Mouse (Mus musculus) embryonic fibroblast, embryonic 13.5 days (primary cell): ENCODE measurements around the gene Slc2a8. TPM values are rescaled to one million over a fixed set of nuclear protein-coding genes. Genes with fewer than 3 reads are reported as not detected.

ENCODE experiments used
- H3K27ac ChIP-seq: 2 replicates; pipeline ENCODE4 v1.5.1; 2012; ENCODE audit warnings: low read length, control low read depth, inconsistent platforms; ENCODE audit not compliant: insufficient read depth
- H3K4me1 ChIP-seq: 2 replicates; pipeline ENCODE4 v1.6.1; 2011; ENCODE audit warnings: low read length; ENCODE audit not compliant: control insufficient read depth, insufficient read depth
- H3K4me3 ChIP-seq: 2 replicates; pipeline ENCODE4 v1.5.1; 2011; ENCODE audit warnings: mild to moderate bottlenecking, control low read depth, low read length; ENCODE audit not compliant: insufficient read depth
- CTCF ChIP-seq: IDR thresholded peaks from 2 replicates; pipeline ENCODE4 v1.5.1; 2011; ENCODE audit warnings: mild to moderate bottlenecking, control low read depth, low read length, moderate library complexity, borderline replicate concordance; ENCODE audit not compliant: insufficient read depth
- POLR2A ChIP-seq: IDR thresholded peaks from 2 replicates; pipeline ENCODE4 v1.6.1; 2011; ENCODE audit warnings: low read depth, mild to moderate bottlenecking, control low read depth, low read length, moderate library complexity
- polyA plus RNA-seq: library from polyadenylated mRNA; stranded (reverse); fragments of >200 nt; gene quantifications from 2 replicates; pipeline ENCODE4 v1.2.4, GENCODE M21; 2011; ENCODE audit warnings: low read depth; ENCODE audit not compliant: missing spikeins, insufficient read length

The Slc2a8 gene
- polyA plus RNA-seq, 1 experiment, result 5.9 TPM

DNA sequence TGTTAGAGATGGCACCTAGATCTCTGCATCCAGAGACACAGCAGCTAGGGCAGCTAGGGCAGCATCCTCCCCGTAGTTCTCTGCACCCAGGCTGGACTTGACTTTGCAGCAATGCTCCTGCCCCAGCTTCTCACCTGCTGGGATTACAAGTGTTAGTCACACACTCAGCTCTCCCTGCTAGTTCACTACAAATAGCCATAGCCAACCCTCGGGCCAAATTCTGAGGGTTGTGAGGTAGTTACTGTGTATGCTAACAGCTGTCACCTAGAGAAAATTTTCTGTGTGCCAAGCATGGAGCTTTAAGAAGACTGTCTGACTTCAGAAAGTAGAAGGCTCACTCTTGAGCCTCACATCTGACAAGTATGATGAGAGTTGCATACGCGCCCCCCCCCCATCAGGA, 15.9 kb upstream of the Slc2a8 start:
- H3K4me3 ChIP-seq, result no peak overlapping the region

DNA sequence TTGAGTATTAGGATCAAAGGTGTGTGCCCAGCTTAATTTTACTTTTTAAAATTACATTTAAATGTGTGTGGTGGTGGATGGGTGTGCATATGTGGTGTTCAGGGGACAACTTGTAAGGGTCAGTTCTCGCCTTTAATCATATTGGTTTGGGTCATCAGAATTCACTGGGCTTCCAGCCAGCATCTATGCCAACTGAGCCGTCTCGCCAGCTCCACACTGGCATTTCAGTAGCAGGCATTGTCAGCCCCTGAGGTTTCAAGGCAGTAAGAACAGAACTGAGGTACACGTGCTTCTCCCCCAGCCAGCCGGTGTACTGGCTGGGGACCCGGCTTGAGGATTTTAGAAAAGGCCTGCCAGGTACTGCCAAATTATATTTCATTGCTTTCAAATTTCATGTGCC, 15.2 kb upstream of the Slc2a8 start:
- TF ChIP-seq CTCF (no peak), POLR2A (no peak)
- no peak overlapping the region for H3K27ac ChIP-seq
- no peaks in the 10 kb centered on the region for H3K4me1 ChIP-seq
- no peak overlapping the region for H3K4me3 ChIP-seq

More for the DNA sequence above, 15.9 kb upstream of the Slc2a8 start:
- Histone ChIP-seq H3K27ac (no peak overlapping the region), H3K4me1 (no peaks in the 10 kb centered on the region)
- TF ChIP-seq CTCF, result no peak

DNA sequence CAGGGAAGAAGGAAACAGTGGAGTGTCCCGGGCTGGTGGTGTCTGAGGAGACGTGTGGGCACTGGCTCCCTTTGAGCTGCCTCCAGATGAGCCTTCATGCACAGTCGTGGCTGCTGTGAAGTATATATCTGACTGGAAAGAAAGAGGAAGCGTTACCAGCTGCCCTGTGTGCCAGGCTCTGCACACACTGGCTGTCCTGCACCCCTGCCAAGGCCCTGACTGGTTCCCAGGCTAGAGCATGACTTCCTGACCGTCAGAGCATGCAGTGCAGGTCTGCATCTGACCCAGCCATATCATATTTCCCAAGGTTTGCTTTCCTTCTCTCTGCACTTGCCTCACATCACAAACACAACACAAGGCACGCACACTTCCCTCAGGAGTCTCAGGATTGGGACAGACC, 10.2 kb upstream of the Slc2a8 start:
- Histone ChIP-seq H3K27ac (no peak overlapping the region), H3K4me1 (no peaks in the 10 kb centered on the region), H3K4me3 (no peak overlapping the region)
- TF ChIP-seq POLR2A, result no peak
- TF ChIP-seq CTCF, result no peak

DNA sequence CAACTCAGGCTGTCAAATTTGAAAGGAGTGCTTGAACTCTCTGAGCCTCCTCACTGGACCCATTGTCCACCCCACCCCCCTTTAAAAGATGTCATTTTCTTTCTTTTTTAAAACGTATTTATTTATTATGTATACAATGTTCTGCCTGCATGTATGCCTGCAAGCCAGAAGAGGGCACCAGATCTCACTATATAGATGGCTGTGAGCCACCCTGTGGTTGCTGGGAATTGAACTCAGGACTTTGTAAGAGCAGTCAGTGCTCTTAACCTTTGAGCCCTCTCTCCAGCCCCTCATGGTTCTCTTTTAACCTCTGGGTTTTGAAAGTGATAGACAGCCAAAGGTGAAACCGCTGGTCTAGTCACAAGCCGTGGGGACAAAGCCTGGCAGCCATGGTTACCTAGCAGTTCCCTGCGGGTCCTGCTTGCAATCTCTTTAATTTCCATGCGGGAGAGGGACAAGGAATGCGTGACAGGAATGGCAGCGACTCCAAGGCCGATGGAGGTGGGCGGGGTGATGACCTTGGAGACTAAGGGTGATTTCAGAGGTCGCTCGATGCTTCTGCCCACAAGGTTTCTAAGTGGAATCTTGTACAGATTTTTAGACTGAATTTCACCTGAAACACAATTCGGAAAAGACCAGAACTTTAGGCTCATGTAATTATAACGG, 8.4 kb upstream of the Slc2a8 start:
- H3K4me1 ChIP-seq, result no peaks in the 10 kb centered on the region
- TF ChIP-seq CTCF, result no peak; the same call in 1 of the 2 replicates
- TF ChIP-seq POLR2A, result no peak
- H3K27ac ChIP-seq, result no peak overlapping the region
- H3K4me3 ChIP-seq, result no peak overlapping the region

DNA sequence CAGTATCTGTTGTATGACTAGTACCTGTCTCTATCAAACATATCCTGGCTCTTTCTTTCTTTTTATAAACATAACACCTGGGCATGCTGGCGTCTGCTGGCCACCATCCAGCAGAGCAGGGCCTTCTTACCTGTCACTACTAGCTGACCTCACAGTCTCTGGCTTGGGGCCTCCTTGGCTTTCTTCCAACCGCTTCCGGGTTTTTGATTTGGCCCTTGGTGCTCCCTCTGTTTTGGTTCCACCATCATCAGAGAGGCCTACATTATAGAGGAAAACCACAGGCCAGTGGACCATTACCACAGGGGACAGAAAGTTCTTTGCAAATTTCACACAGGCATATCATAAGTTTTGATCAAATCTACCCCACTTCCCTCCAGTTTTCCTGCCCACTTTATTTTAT, 7.5 kb upstream of the Slc2a8 start:
- TF ChIP-seq POLR2A (no peak), CTCF (no peak)
- Histone ChIP-seq H3K4me1 (no peaks in the 10 kb centered on the region), H3K4me3 (no peak overlapping the region), H3K27ac (no peak overlapping the region)

DNA sequence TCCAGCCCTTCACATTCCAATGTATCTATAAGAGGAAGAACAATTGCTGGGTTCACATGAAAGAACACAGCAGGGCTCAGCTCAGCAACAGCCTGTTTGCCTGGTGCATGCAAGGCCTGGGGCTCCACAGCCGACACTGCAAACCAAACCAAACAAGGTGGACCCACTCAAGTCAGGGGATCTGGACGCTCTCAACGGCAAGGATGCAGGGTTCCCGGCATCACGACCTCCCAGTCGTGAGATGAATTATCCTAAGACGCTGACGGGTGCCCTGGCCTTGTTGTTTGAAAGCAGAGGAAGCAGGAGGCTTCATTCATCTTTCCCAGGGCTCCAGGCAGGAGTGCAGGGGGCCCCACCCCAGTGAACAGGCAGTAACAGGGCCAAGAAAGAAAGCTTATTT, 4.0 kb upstream of the Slc2a8 start:
- Histone ChIP-seq H3K27ac (no peak overlapping the region), H3K4me3 (no peak overlapping the region), H3K4me1 (no peaks in the 10 kb centered on the region)
- no peak for TF ChIP-seq POLR2A
- TF ChIP-seq CTCF, result no peak

DNA sequence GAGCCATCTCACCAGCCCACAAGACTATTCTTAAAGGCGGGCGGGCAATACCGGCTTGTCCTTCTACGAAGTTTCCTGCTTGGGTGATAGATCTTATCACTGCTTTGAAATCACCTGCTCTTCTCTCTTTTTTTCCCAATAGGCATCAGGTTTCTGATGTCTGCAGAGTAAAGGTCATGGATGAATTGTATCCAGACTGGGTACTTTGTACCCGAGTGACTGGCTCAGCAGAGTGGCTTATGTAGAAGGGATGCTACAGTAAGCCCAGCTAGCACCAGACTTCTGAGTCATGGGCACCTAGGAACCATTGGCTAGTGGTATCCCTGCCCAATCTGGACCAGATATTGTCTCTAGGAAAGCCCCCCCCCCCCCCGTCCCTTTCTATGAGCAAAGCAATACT, 1.7 kb upstream of the Slc2a8 start:
- no peak overlapping the region for H3K4me3 ChIP-seq
- no peaks in the 10 kb centered on the region for H3K4me1 ChIP-seq
- TF ChIP-seq POLR2A (no peak), CTCF (no peak)
- H3K27ac ChIP-seq, result no peak overlapping the region

DNA sequence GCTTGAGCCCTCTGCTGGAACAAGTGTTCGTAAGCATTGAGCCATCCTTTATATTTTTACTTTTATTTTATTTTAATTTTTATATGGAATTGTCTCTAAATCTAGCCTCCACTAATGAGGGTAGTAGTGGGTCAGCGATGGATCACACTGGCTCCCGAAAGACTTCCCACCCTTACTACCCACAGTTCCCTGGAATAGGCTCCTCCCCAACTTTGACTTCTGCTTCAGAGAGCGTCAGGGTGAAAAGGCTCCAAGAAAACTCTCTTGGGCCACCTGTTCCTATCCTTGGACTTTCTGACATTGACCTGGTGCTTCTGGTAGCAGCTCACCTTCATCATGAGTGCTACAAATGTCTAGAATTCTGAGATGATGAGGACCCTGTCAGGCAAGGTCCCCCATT, 817 bp upstream of the Slc2a8 start:
- peak; percentile 25; the same call in 1 of the 2 replicates for TF ChIP-seq POLR2A
- no peak for TF ChIP-seq CTCF
- Histone ChIP-seq H3K4me3 (peak overlapping the region; percentile 31), H3K4me1 (no peaks in the 10 kb centered on the region), H3K27ac (no peak overlapping the region)

DNA sequence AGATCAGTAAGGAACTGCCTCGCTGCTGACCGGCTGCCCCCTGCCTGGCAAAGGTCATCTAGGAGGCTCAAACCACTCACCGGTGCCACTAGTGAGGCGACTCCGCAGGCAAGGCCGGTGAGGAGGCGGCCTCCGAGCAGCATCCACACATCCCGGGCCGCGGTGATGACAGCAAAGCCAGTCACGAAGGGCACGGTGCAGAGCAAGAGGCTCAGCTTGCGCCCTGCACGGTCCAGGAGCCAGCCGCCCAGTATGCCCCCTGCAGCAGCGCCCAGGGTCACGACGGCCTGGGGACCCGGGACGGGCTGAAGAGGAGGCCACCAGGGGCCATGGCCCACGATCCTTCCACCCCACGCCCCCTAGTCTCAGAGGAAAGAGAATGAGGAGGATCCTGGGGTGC, 602 bp downstream of the Slc2a8 start:
- no peaks in the 10 kb centered on the region for H3K4me1 ChIP-seq
- peak overlapping the region; percentile 61 for H3K4me3 ChIP-seq
- no peak overlapping the region for H3K27ac ChIP-seq
- TF ChIP-seq POLR2A (no peak), CTCF (no peak)

DNA sequence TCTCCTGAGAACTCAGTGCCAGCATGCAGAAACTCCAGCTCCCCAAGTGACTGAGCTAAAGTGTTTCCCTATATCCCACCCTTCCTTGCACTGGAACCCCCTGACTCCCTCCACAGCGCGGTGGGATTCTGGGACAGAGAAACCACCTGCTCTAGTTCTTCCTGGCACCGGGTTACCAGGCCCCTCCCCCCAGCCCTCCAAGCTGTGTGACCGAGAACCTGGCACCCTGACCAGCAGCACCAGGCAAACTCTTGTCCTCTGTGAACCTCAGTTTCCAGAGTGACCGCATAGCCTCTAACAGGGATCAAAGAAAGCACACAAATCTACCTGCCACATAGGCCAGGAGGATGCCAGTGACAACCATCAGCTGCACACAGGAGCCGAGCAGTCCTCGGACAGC, 2.2 kb downstream of the Slc2a8 start:
- no peak for TF ChIP-seq CTCF
- TF ChIP-seq POLR2A, result no peak
- Histone ChIP-seq H3K4me3 (no peak overlapping the region), H3K4me1 (no peaks in the 10 kb centered on the region), H3K27ac (no peak overlapping the region)

DNA sequence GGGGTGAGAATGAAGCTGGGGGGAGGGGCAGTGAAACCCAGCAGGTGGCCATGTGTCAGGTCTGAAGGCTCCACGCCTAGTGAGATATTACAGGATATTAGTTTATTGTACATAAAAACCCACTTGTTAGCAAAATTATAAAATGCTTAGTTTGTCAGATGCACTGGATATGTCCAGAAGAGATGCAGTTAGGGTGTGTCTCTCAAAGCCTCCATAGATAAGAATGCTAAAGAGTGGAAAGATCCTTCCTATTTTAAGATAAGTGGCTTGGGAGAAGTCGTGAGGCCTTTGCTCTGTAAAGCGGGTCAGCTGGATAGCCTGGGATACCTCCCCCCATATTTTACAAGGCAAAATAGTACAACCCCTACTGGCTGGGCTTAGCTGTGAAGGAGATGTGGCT, 3.2 kb downstream of the Slc2a8 start:
- Histone ChIP-seq H3K27ac (no peak overlapping the region), H3K4me1 (no peaks in the 10 kb centered on the region), H3K4me3 (no peak overlapping the region)
- no peak for TF ChIP-seq POLR2A
- no peak for TF ChIP-seq CTCF
